13 mouse cellular contexts compared by ENCODE assay signal in genomic region chr5:113790453-113791196, GRCm38 (mm10). TPM values are rescaled to one million over a fixed set of nuclear protein-coding genes. Genes with fewer than 3 reads are reported as not detected.
DNase-seq lines count a peak whose midpoint lies in the region; ATAC-seq and TF ChIP-seq lines count a peak whose summit lies in the region.
"Had no signal": no experiment of that assay in that cellular context is flagged by ENCODE, and none has a peak within 500 bp of the region (broad histone marks: within the 10 kb centered on the region; RNA-seq: fewer than 3 reads in every experiment).

No protein-coding gene starts in this region.

- TF ChIP-seq POLR2A in kidney, adult 2 months (IDR thresholded peaks at IDR 0.05; ENCODE audit: low read depth, low read length): no peak

- H3K27ac ChIP-seq in kidney, adult 2 months (ENCODE audit: insufficient read depth, low read depth, low read length): peak overlapping the region; percentile 14; the same call in 1 of the 2 replicates
- H3K27ac ChIP-seq in limb, embryonic 13.5 days: peak overlapping the region; percentile 84; the same call in 1 of the 2 replicates
- H3K27ac ChIP-seq: heart, adult 2 months; hindbrain, embryonic 13.5 days had no signal

- H3K9ac ChIP-seq in limb, embryonic 13.5 days: no peak overlapping the region
- H3K9ac ChIP-seq: forebrain, embryonic 12.5 days; hindbrain, embryonic 13.5 days had no signal

- H3K4me1 ChIP-seq in kidney, adult 2 months (ENCODE audit: control insufficient read depth, insufficient read depth, low read length): 0 out of 2 replicates have a peak, but pooled peaks cover 3% of the 10 kb centered on the region
- peaks cover 88% of the 10 kb centered on the region for H3K4me1 ChIP-seq in limb, embryonic 13.5 days

- no peak for TF ChIP-seq CTCF in kidney, adult 2 months (conservative IDR thresholded peaks at IDR 0.05; ENCODE audit: insufficient read depth, insufficient read length, low read depth, low read length)

- peak; percentile 22 for DNase-seq in adrenal gland, postnatal 10 days
- no peak for DNase-seq in adrenal gland, adult 8-10 months
- DNase-seq in kidney, adult 2 months: peak; percentile 75
- peak; percentile 53 for DNase-seq in lung, postnatal 36 days
- DNase-seq in cerebellum, postnatal 4 days (ENCODE audit: low spot score in 2 of 2): no peak
- DNase-seq in thymus, postnatal 25 days: no peak
- DNase-seq in urinary bladder, postnatal 10 days (ENCODE audit: low spot score): no peak
- DNase-seq: cerebellum, postnatal 25 days; heart, adult 2 months had no signal

- H3K4me3 ChIP-seq in kidney, adult 2 months (ENCODE audit: insufficient read depth, low read depth, low read length): no peak overlapping the region
- no peak overlapping the region for H3K4me3 ChIP-seq in limb, embryonic 13.5 days
- H3K4me3 ChIP-seq: forebrain, embryonic 12.5 days; heart, adult 2 months; hindbrain, embryonic 13.5 days had no signal

- WGBS in kidney, adult 2 months: 32% methylated on average over 11 of the region's 11 CpGs
- 73% methylated on average over 11 of the region's 11 CpGs for WGBS in limb, embryonic 13.5 days

- H3K27me3 ChIP-seq in kidney, adult 2 months (replicated peaks; ENCODE audit: control insufficient read depth, insufficient read depth, low read length): no peaks in the 10 kb centered on the region
- no peaks in the 10 kb centered on the region for H3K27me3 ChIP-seq in limb, embryonic 13.5 days
- H3K27me3 ChIP-seq: forebrain, embryonic 12.5 days had no signal

- no peaks in the 10 kb centered on the region for H3K9me3 ChIP-seq in limb, embryonic 13.5 days
- H3K9me3 ChIP-seq: forebrain, embryonic 12.5 days; hindbrain, embryonic 13.5 days had no signal

- no peak for ATAC-seq in limb, embryonic 13.5 days (ENCODE audit: low FRiP score, low read depth)
- ATAC-seq: midbrain, embryonic 16.5 days had no signal

- H3K36me3 ChIP-seq in kidney, adult 2 months (ENCODE audit: control insufficient read depth, insufficient read depth, low read length): no peaks in the 10 kb centered on the region
- H3K36me3 ChIP-seq in limb, embryonic 13.5 days: peaks cover 34% of the 10 kb centered on the region
- H3K36me3 ChIP-seq: forebrain, embryonic 12.5 days; hindbrain, embryonic 13.5 days had no signal

- no peak overlapping the region for H3K4me2 ChIP-seq in limb, embryonic 13.5 days (replicated peaks)
- H3K4me2 ChIP-seq: forebrain, embryonic 12.5 days; hindbrain, embryonic 13.5 days had no signal

RNA-seq across cellular contexts. Expression of gene Tmem119, which starts 9.7 kb away (rescaled TPM):
- total RNA-seq in adrenal gland, postnatal 10 days (2021): 10 to 100 TPM; 14.0 to 18.0 TPM
- 10 to 100 TPM in 2 of 4 experiments, 1 to 10 TPM in 2; 9.1 to 14.2 (median 11.2) TPM for total RNA-seq in adrenal gland, adult 8-10 months (2022)
- 14.8 and 19.0 TPM in 2 replicates for polyA plus RNA-seq in kidney, adult 2 months (2012; rRNA removed)
- polyA plus RNA-seq in limb, embryonic 13.5 days (2015; fragmentation: Nextera tagmentation; extraction: Ambion mirVana): 221 and 237 TPM in 2 replicates

RNA-seq across cellular contexts. Expression of gene Iscu, which starts 18.1 kb away (rescaled TPM):
- 100 to 1,000 TPM; 344 to 362 TPM for total RNA-seq in adrenal gland, postnatal 10 days (2021)
- 1,000 to 10,000 TPM in 2 of 4 experiments, 100 to 1,000 TPM in 2; 572 to 1,204 (median 919) TPM for total RNA-seq in adrenal gland, adult 8-10 months (2022)
- polyA plus RNA-seq in kidney, adult 2 months (2012; rRNA removed): 355 and 370 TPM in 2 replicates
- 96.3 and 98.5 TPM in 2 replicates for polyA plus RNA-seq in limb, embryonic 13.5 days (2015; fragmentation: Nextera tagmentation; extraction: Ambion mirVana)

RNA-seq across cellular contexts. Expression of gene Sart3, which starts 18.3 kb away (rescaled TPM):
- 10 to 100 TPM; 26.3 to 31.3 TPM for total RNA-seq in adrenal gland, postnatal 10 days (2021)
- total RNA-seq in adrenal gland, adult 8-10 months (2022): 10 to 100 TPM; 29.5 to 47.4 (median 40.1) TPM
- polyA plus RNA-seq in kidney, adult 2 months (2012; rRNA removed): 13.4 TPM in 2 replicates
- polyA plus RNA-seq in limb, embryonic 13.5 days (2015; fragmentation: Nextera tagmentation; extraction: Ambion mirVana): 59.8 and 60.2 TPM in 2 replicates

RNA-seq across cellular contexts. Expression of gene Selplg, which starts 41.8 kb away (rescaled TPM):
- total RNA-seq in adrenal gland, postnatal 10 days (2021): 1 to 10 TPM; 6.6 to 6.9 TPM
- total RNA-seq in adrenal gland, adult 8-10 months (2022): 1 to 10 TPM; 4.4 to 8.6 (median 5.9) TPM
- 9.6 and 20.5 TPM in 2 replicates for polyA plus RNA-seq in kidney, adult 2 months (2012; rRNA removed)
- 2.5 TPM in 2 replicates for polyA plus RNA-seq in limb, embryonic 13.5 days (2015; fragmentation: Nextera tagmentation; extraction: Ambion mirVana)

RNA-seq across cellular contexts. Expression of gene Ficd, which starts 55.0 kb away (rescaled TPM):
- total RNA-seq in adrenal gland, postnatal 10 days (2021): 1 to 10 TPM; 7.3 to 7.7 TPM
- 10 to 100 TPM; 15.7 to 25.8 (median 17.6) TPM for total RNA-seq in adrenal gland, adult 8-10 months (2022)
- 6.7 and 7.1 TPM in 2 replicates for polyA plus RNA-seq in kidney, adult 2 months (2012; rRNA removed)
- 5.8 and 6.4 TPM in 2 replicates for polyA plus RNA-seq in limb, embryonic 13.5 days (2015; fragmentation: Nextera tagmentation; extraction: Ambion mirVana)

Comparison
In these comparisons a context has a peak if more than half of its experiments do, and no peak if none do; other contexts are left out.
1. DNase-seq: peak in adrenal gland, postnatal 10 days (single experiment), kidney, adult 2 months (single experiment) and lung, postnatal 36 days (single experiment); none in adrenal gland, adult 8-10 months (single experiment), cerebellum, postnatal 4 days (0 of 2), thymus, postnatal 25 days (single experiment) and urinary bladder, postnatal 10 days (single experiment).